Mouse (Mus musculus): Measurements from ENCODE around the gene Slc51a. TPM values are rescaled to one million over a fixed set of nuclear protein-coding genes. Genes with fewer than 3 reads are reported as not detected.

Gene Slc51a
- polyA plus RNA-seq, 1 experiment, result 0.19 TPM

DNA sequence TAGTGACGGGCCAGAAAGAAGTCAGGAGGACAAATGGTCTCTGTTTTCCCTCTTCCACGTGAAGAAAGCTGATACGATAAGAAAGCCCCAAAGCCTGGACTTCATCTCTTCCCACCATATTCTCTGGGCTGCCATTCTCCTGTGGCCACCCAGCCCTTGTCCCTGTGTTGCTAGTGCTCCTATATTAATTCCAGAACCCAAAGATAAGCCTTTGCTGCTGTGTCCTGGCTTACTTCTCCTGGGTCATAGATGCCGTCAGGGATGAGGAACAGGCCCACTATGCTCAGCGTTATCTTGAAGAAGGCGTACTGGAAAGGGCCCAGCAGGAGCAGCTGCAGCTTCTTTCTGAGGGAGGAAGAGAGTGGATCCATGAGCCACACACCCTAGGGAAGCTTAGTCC lies 10.4 kb downstream of the Slc51a start:
- H3K27ac ChIP-seq (ENCODE audit: insufficient read depth, low read length), result no peak overlapping the region
- H3K4me3 ChIP-seq (ENCODE audit: insufficient read depth, low read length), result no peak overlapping the region
- no peaks in the 10 kb centered on the region for H3K4me1 ChIP-seq (ENCODE audit: control insufficient read depth, insufficient read depth, low read length)
- TF ChIP-seq CTCF (IDR thresholded peaks at IDR 0.05; ENCODE audit: borderline replicate concordance, insufficient read depth, low read length) (no peak), POLR2A (IDR thresholded peaks at IDR 0.05; ENCODE audit: low read depth, low read length) (no peak)

DNA sequence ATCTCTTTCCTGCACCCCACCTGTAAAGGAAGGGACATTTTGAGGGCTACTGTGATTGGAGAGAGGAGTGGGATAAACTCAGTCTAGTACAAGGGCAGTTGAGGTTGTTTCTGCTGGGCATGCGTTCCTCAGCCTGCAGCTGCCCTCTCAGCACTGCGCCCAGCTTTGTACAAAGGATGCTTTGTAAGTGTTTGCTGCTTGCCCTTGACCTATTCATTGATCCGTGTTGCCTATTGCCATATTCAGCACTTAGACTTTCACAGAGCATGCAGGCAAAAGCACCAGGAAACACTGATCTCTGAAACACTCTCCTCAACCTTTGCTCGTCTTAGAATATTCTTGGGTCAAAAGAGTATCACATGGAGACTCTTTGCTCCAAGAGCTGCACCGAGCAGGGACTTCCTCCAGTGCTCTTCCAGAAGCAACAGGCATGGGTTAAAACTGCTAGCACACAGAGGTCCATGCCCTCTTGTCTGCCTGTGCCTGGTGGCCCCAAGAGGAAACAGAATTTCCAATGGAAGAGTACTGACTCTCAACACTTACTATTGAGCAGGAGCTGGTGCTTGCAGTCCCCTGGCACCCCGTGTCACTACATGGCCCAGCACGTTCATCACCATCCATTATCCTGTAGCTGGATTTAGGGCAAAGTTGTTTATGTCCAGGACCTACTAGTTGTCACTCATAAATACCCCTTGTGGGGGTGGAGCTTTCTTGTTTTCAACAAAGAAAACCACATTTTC lies 15.2 kb downstream of the Slc51a start:
- Histone ChIP-seq H3K4me3 (ENCODE audit: insufficient read depth, low read length) (no peak overlapping the region), H3K4me1 (ENCODE audit: control insufficient read depth, insufficient read depth, low read length) (no peaks in the 10 kb centered on the region), H3K27ac (ENCODE audit: insufficient read depth, low read length) (no peak overlapping the region)
- TF ChIP-seq CTCF (IDR thresholded peaks at IDR 0.05; ENCODE audit: borderline replicate concordance, insufficient read depth, low read length) (no peak), POLR2A (IDR thresholded peaks at IDR 0.05; ENCODE audit: low read depth, low read length) (no peak)

DNA sequence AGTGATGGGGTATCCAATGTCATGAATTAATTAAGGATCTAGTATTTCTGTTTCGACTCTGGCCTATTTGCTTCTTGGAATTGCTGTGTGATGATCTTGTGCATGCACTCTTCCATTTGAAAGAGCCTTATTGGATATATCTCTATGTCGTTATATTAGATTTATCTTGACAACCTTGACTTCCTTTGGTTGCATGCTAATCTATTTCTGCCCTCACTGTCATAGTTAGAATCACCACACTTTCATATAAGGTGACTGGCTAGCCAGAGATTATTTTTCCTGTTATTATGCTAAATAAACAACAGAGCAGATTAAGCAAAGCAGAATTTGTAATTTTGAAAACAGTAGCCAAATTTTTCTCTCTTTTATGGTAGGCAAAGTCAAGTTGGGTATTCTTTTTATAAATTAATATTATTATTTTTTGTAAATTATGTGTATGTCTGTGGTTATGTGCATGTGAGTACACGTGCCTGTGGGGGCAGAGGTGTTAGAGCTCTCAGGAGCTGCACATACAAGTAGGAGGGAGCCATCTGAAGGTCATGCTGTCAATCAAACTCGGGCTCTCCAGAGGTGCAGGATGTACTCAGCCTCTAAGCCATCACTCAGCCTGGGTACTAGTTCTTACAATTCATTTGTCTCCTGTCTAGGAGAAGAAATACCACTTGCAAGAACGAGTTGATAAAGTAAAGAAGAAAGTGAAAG lies 18.1 kb downstream of the Slc51a start:
- no peak overlapping the region for H3K27ac ChIP-seq (ENCODE audit: insufficient read depth, low read length)
- no peak overlapping the region for H3K4me3 ChIP-seq (ENCODE audit: insufficient read depth, low read length)
- no peak for TF ChIP-seq CTCF (IDR thresholded peaks at IDR 0.05; ENCODE audit: borderline replicate concordance, insufficient read depth, low read length)
- no peak for TF ChIP-seq POLR2A (IDR thresholded peaks at IDR 0.05; ENCODE audit: low read depth, low read length)
- no peaks in the 10 kb centered on the region for H3K4me1 ChIP-seq (ENCODE audit: control insufficient read depth, insufficient read depth, low read length)

- H3K4me3 ChIP-seq (ENCODE audit: insufficient read depth, low read length), result no peak overlapping the region
- TF ChIP-seq CTCF (IDR thresholded peaks at IDR 0.05; ENCODE audit: borderline replicate concordance, insufficient read depth, low read length) (no peak), POLR2A (IDR thresholded peaks at IDR 0.05; ENCODE audit: low read depth, low read length) (no peak)
- no peaks in the 10 kb centered on the region for H3K4me1 ChIP-seq (ENCODE audit: control insufficient read depth, insufficient read depth, low read length)
- no peak overlapping the region for H3K27ac ChIP-seq (ENCODE audit: insufficient read depth, low read length)
Measured at GRCm38 (mm10) chr16:32468488-32468887, 19.2 kb downstream of the Slc51a start.

- Histone ChIP-seq H3K27ac (ENCODE audit: insufficient read depth, low read length) (no peak overlapping the region), H3K4me1 (ENCODE audit: control insufficient read depth, insufficient read depth, low read length) (no peaks in the 10 kb centered on the region), H3K4me3 (ENCODE audit: insufficient read depth, low read length) (no peak overlapping the region)
- TF ChIP-seq CTCF (IDR thresholded peaks at IDR 0.05; ENCODE audit: borderline replicate concordance, insufficient read depth, low read length) (no peak), POLR2A (IDR thresholded peaks at IDR 0.05; ENCODE audit: low read depth, low read length) (no peak)
Measured at GRCm38 (mm10) chr16:32464908-32465307, 22.8 kb downstream of the Slc51a start.

DNA sequence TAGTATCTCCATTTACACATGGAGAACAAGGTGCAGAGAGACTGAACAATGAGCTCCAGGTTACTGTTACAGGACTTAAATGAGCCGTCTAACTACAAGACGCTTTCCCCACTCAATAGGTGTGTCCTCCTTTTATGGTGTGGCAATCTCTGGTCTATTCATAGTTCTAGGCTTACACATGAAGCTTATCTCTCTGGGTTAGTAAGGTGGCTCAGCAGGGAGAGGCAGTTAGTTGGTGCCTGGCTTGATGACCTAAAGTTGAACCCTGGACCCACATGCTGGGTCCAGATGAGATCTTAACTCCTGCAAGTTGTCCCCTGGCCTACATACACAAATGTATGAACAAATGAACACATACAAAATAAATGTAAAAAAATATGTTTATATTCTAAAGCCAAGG lies 24.3 kb downstream of the Slc51a start:
- TF ChIP-seq POLR2A (IDR thresholded peaks at IDR 0.05; ENCODE audit: low read depth, low read length) (no peak), CTCF (IDR thresholded peaks at IDR 0.05; ENCODE audit: borderline replicate concordance, insufficient read depth, low read length) (no peak)
- Histone ChIP-seq H3K27ac (ENCODE audit: insufficient read depth, low read length) (no peak overlapping the region), H3K4me1 (ENCODE audit: control insufficient read depth, insufficient read depth, low read length) (no peaks in the 10 kb centered on the region), H3K4me3 (ENCODE audit: insufficient read depth, low read length) (no peak overlapping the region)

GRCm38 (mm10) chr16:32462950-32463349 lies 24.7 kb downstream of the Slc51a start:
- no peak overlapping the region for H3K27ac ChIP-seq (ENCODE audit: insufficient read depth, low read length)

GRCm38 (mm10) chr16:32461713-32462112 lies 26.0 kb downstream of the Slc51a start:
- no peaks in the 10 kb centered on the region; the same call in 1 of the 2 replicates for H3K4me1 ChIP-seq (ENCODE audit: control insufficient read depth, insufficient read depth, low read length)
- no peak overlapping the region for H3K4me3 ChIP-seq (ENCODE audit: insufficient read depth, low read length)
- no peak overlapping the region for H3K27ac ChIP-seq (ENCODE audit: insufficient read depth, low read length)
- TF ChIP-seq POLR2A (IDR thresholded peaks at IDR 0.05; ENCODE audit: low read depth, low read length) (no peak), CTCF (IDR thresholded peaks at IDR 0.05; ENCODE audit: borderline replicate concordance, insufficient read depth, low read length) (no peak)

More at GRCm38 (mm10) chr16:32462950-32463349, 24.7 kb downstream of the Slc51a start:
- Histone ChIP-seq H3K4me3 (ENCODE audit: insufficient read depth, low read length) (no peak overlapping the region), H3K4me1 (ENCODE audit: control insufficient read depth, insufficient read depth, low read length) (no peaks in the 10 kb centered on the region; the same call in 1 of the 2 replicates)
- no peak for TF ChIP-seq POLR2A (IDR thresholded peaks at IDR 0.05; ENCODE audit: low read depth, low read length)
- TF ChIP-seq CTCF (IDR thresholded peaks at IDR 0.05; ENCODE audit: borderline replicate concordance, insufficient read depth, low read length), result no peak

- no peak overlapping the region for H3K27ac ChIP-seq (ENCODE audit: insufficient read depth, low read length)
- no peak for TF ChIP-seq POLR2A (IDR thresholded peaks at IDR 0.05; ENCODE audit: low read depth, low read length)
- H3K4me3 ChIP-seq (ENCODE audit: insufficient read depth, low read length), result no peak overlapping the region
- no peaks in the 10 kb centered on the region; the same call in 1 of the 2 replicates for H3K4me1 ChIP-seq (ENCODE audit: control insufficient read depth, insufficient read depth, low read length)
Measured at GRCm38 (mm10) chr16:32460518-32460917, 27.2 kb downstream of the Slc51a start.

Measured in embryonic fibroblast, embryonic 13.5 days (primary cell).